In genomic region chr4:44703686-44704368, GRCm38 (mm10) we compare ENCODE assay signal across 8 mouse cellular contexts. TPM values are rescaled to one million over a fixed set of nuclear protein-coding genes. Genes with fewer than 3 reads are reported as not detected.
DNase-seq lines count a peak whose midpoint lies in the region; ATAC-seq and TF ChIP-seq lines count a peak whose summit lies in the region.

No protein-coding gene starts in this region.

- WGBS in lung, embryonic 15.5 days, result 1% methylated on average over 64 of the region's 66 CpGs
- 1% methylated on average over 66 of the region's 66 CpGs for WGBS in lung, adult 2 months
- WGBS in embryonic facial prominence, embryonic 13.5 days, result under 1% methylated on average over 66 of the region's 66 CpGs
- WGBS in hindbrain, embryonic 16.5 days, result under 1% methylated on average over 56 of the region's 66 CpGs
- WGBS in neural tube, embryonic 12.5 days, result 1% methylated on average over 66 of the region's 66 CpGs

- H3K27ac ChIP-seq in lung, embryonic 15.5 days, result no peak overlapping the region
- H3K27ac ChIP-seq in embryonic facial prominence, embryonic 13.5 days, result no peak overlapping the region
- H3K27ac ChIP-seq in hindbrain, embryonic 16.5 days (ENCODE audit: low read depth, low read length), result no peak overlapping the region
- no peak overlapping the region for H3K27ac ChIP-seq in neural tube, embryonic 12.5 days

- DNase-seq in lung, adult 2 months, result no peak
- DNase-seq in lung, postnatal 10 days, result no peak
- no peak for DNase-seq in adrenal gland, postnatal 10 days

- no peak for ATAC-seq in lung, embryonic 15.5 days (ENCODE audit: borderline replicate concordance, extremely low read depth, low FRiP score, low TSS enrichment)
- no peak for ATAC-seq in embryonic facial prominence, embryonic 13.5 days (ENCODE audit: insufficient number of reproducible peaks, insufficient read depth, low FRiP score, low TSS enrichment, low read depth)
- no peak for ATAC-seq in hindbrain, embryonic 16.5 days
- peak; percentile 14; the same call in 1 of the 2 replicates for ATAC-seq in neural tube, embryonic 12.5 days (ENCODE audit: low FRiP score, low read depth)
- no peak for ATAC-seq in monocyte, adult 5-6 weeks (replicated peaks; ENCODE audit: insufficient number of reproducible peaks, low FRiP score, low TSS enrichment, poor library complexity, severe bottlenecking)

- H3K9ac ChIP-seq in lung, embryonic 15.5 days, result no peak overlapping the region
- H3K9ac ChIP-seq in embryonic facial prominence, embryonic 13.5 days, result no peak overlapping the region
- peak overlapping the region; percentile 47 for H3K9ac ChIP-seq in hindbrain, embryonic 16.5 days (ENCODE audit: low read depth, low read length)
- H3K9ac ChIP-seq in neural tube, embryonic 12.5 days, result peak overlapping the region; percentile 54

- peak overlapping the region; percentile 31 for H3K4me3 ChIP-seq in lung, embryonic 15.5 days
- H3K4me3 ChIP-seq in lung, adult 2 months (replicated peaks; ENCODE audit: extremely low read depth, low read depth, low read length), result no peak overlapping the region
- peak overlapping the region; percentile 45 for H3K4me3 ChIP-seq in embryonic facial prominence, embryonic 13.5 days
- peak overlapping the region; percentile 43 for H3K4me3 ChIP-seq in hindbrain, embryonic 16.5 days (ENCODE audit: low read length)
- peak overlapping the region; percentile 48 for H3K4me3 ChIP-seq in neural tube, embryonic 12.5 days

- no peaks in the 10 kb centered on the region for H3K36me3 ChIP-seq in lung, embryonic 15.5 days
- H3K36me3 ChIP-seq in embryonic facial prominence, embryonic 13.5 days, result no peaks in the 10 kb centered on the region
- H3K36me3 ChIP-seq in hindbrain, embryonic 16.5 days (ENCODE audit: control insufficient read depth, insufficient read depth, low read length), result no peaks in the 10 kb centered on the region
- no peaks in the 10 kb centered on the region for H3K36me3 ChIP-seq in neural tube, embryonic 12.5 days

- H3K9me3 ChIP-seq in lung, embryonic 15.5 days, result no peaks in the 10 kb centered on the region
- no peaks in the 10 kb centered on the region for H3K9me3 ChIP-seq in embryonic facial prominence, embryonic 13.5 days
- H3K9me3 ChIP-seq in hindbrain, embryonic 16.5 days (ENCODE audit: control insufficient read depth, low read length), result no peaks in the 10 kb centered on the region
- no peaks in the 10 kb centered on the region for H3K9me3 ChIP-seq in neural tube, embryonic 12.5 days

- H3K4me2 ChIP-seq in lung, embryonic 15.5 days, result peak overlapping the region; percentile 58
- H3K4me2 ChIP-seq in embryonic facial prominence, embryonic 13.5 days, result peak overlapping the region; percentile 78
- peak overlapping the region; percentile 68 for H3K4me2 ChIP-seq in hindbrain, embryonic 16.5 days (ENCODE audit: low read length)
- peak overlapping the region; percentile 76 for H3K4me2 ChIP-seq in neural tube, embryonic 12.5 days (replicated peaks)

- H3K27me3 ChIP-seq in lung, embryonic 15.5 days, result peaks cover 98% of the 10 kb centered on the region
- H3K27me3 ChIP-seq in embryonic facial prominence, embryonic 13.5 days, result peaks cover 98% of the 10 kb centered on the region
- peaks cover 65% of the 10 kb centered on the region for H3K27me3 ChIP-seq in hindbrain, embryonic 16.5 days (replicated peaks; ENCODE audit: control insufficient read depth, insufficient read depth, low read length)
- H3K27me3 ChIP-seq in neural tube, embryonic 12.5 days (replicated peaks), result peaks cover 97% of the 10 kb centered on the region

- TF ChIP-seq CTCF in lung, adult 2 months (IDR thresholded peaks at IDR 0.05; ENCODE audit: insufficient read depth, low read length), result no peak

- TF ChIP-seq POLR2A in lung, adult 2 months (IDR thresholded peaks at IDR 0.05; ENCODE audit: borderline replicate concordance, extremely low read depth, low read depth, low read length), result no peak

- H3K4me1 ChIP-seq in lung, embryonic 15.5 days, result peaks cover 19% of the 10 kb centered on the region
- H3K4me1 ChIP-seq in lung, adult 2 months (ENCODE audit: control insufficient read depth, insufficient read depth, low read length), result no peaks in the 10 kb centered on the region; the same call in 1 of the 2 replicates
- peaks cover 26% of the 10 kb centered on the region for H3K4me1 ChIP-seq in embryonic facial prominence, embryonic 13.5 days
- H3K4me1 ChIP-seq in hindbrain, embryonic 16.5 days (ENCODE audit: control insufficient read depth, insufficient read depth, low read depth, low read length), result peaks cover 17% of the 10 kb centered on the region
- H3K4me1 ChIP-seq in neural tube, embryonic 12.5 days, result peaks cover 30% of the 10 kb centered on the region

RNA-seq across cellular contexts. Expression of gene Pax5, which starts 6.5 kb away (rescaled TPM):
- polyA plus RNA-seq in lung, embryonic 15.5 days (2015; fragmentation: Nextera tagmentation; extraction: Ambion mirVana), result not detected in 2 replicates
- 6.1 and 6.7 TPM in 2 replicates for polyA plus RNA-seq in lung, adult 2 months (2012; rRNA removed)
- not detected in 2 replicates for polyA plus RNA-seq in embryonic facial prominence, embryonic 13.5 days (2015; fragmentation: Nextera tagmentation; extraction: Ambion mirVana)
- 0.99 and 1.9 TPM in 2 replicates for polyA plus RNA-seq in hindbrain, embryonic 16.5 days (2015; fragmentation: Nextera tagmentation; extraction: Ambion mirVana)
- polyA plus RNA-seq in neural tube, embryonic 12.5 days (2016; fragmentation: Nextera tagmentation; extraction: Ambion mirVana), result 2.4 and 3.3 TPM in 2 replicates
- total RNA-seq in adrenal gland, postnatal 10 days (2021), result 1 to 10 TPM; 2.9 to 5.5 TPM
- total RNA-seq in monocyte, adult 5-6 weeks (2017), result 11.9 to 15.7 TPM (median 14.1 TPM) in 3 replicates

RNA-seq across cellular contexts. Expression of gene Zcchc7, which starts 51.9 kb away (rescaled TPM):
- 29.5 and 31.5 TPM in 2 replicates for polyA plus RNA-seq in lung, embryonic 15.5 days (2015; fragmentation: Nextera tagmentation; extraction: Ambion mirVana)
- polyA plus RNA-seq in lung, adult 2 months (2012; rRNA removed), result 8.5 and 15.9 TPM in 2 replicates
- 43.6 and 50.1 TPM in 2 replicates for polyA plus RNA-seq in embryonic facial prominence, embryonic 13.5 days (2015; fragmentation: Nextera tagmentation; extraction: Ambion mirVana)
- 27.2 and 36.1 TPM in 2 replicates for polyA plus RNA-seq in hindbrain, embryonic 16.5 days (2015; fragmentation: Nextera tagmentation; extraction: Ambion mirVana)
- polyA plus RNA-seq in neural tube, embryonic 12.5 days (2016; fragmentation: Nextera tagmentation; extraction: Ambion mirVana), result 28.2 and 34.9 TPM in 2 replicates
- total RNA-seq in adrenal gland, postnatal 10 days (2021), result 10 to 100 TPM; 28.7 to 51.6 TPM
- 181 to 238 TPM (median 236 TPM) in 3 replicates for total RNA-seq in monocyte, adult 5-6 weeks (2017)

Comparison
In these comparisons a context has a peak if more than half of its experiments do, and no peak if none do; other contexts are left out.
1. H3K9ac ChIP-seq: peak in hindbrain, embryonic 16.5 days (single experiment) and neural tube, embryonic 12.5 days (single experiment); none in lung, embryonic 15.5 days (single experiment) and embryonic facial prominence, embryonic 13.5 days (single experiment).
2. Peak in every context shown above with its lines, with median percentiles within 50 percentile points of each other: H3K4me2 ChIP-seq.